Mouse (Mus musculus): ENCODE results near the gene Wwp2. TPM values are rescaled to one million over a fixed set of nuclear protein-coding genes. Genes with fewer than 3 reads are reported as not detected.
"Not testable (repeated sequence)": the region's sequence is repeated elsewhere in the genome, so short reads cannot be mapped to it uniquely, and the experiment has no call there.

Gene Wwp2
- polyA plus RNA-seq, 1 experiment from 2014 or later: 39.8 TPM

DNA sequence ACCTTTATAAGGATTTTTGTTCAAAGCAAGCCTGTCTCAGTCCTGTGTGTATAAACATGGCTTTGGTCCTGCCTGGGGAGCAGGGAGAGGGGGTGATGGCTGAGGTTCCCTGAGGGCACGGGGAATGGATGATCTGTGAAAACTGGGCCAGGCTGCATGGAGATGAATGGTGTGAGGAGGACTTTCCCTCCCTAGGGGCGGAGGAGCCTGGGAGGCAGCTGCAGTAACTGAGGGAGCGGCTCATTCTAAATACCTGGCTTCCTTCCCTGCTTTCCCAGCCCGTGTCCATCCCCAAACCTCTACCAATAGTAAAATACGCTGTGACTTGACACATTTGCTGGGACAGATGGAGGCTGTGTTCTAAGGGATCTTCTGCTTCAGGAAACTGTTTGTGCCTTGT, 34.1 kb downstream of the Wwp2 start:
- Histone ChIP-seq H3K4me1 (ENCODE audit: control insufficient read depth, insufficient read depth, low read length) (peaks cover 9% of the 10 kb centered on the region; the same call in 1 of the 2 replicates), H3K27ac (ENCODE audit: low read length) (no peak overlapping the region), H3K36me3 (ENCODE audit: control insufficient read depth, insufficient read depth, low read length) (no peaks in the 10 kb centered on the region; the same call in 1 of the 2 replicates), H3K27me3 (ENCODE audit: control insufficient read depth, insufficient read depth, low read length) (no peaks in the 10 kb centered on the region), H3K4me3 (ENCODE audit: low read depth, low read length) (no peak overlapping the region), H3K9me3 (ENCODE audit: control insufficient read depth, low read depth, low read length) (no peaks in the 10 kb centered on the region), H3K4me2 (replicated peaks; ENCODE audit: low read depth, low read length) (no peak overlapping the region), H3K9ac (replicated peaks; ENCODE audit: low read depth, low read length) (no peak overlapping the region)
- 57% methylated on average over 5 of the region's 5 CpGs for WGBS
- ATAC-seq (ENCODE audit: insufficient number of reproducible peaks, insufficient read depth, low FRiP score, low read depth): no peak

DNA sequence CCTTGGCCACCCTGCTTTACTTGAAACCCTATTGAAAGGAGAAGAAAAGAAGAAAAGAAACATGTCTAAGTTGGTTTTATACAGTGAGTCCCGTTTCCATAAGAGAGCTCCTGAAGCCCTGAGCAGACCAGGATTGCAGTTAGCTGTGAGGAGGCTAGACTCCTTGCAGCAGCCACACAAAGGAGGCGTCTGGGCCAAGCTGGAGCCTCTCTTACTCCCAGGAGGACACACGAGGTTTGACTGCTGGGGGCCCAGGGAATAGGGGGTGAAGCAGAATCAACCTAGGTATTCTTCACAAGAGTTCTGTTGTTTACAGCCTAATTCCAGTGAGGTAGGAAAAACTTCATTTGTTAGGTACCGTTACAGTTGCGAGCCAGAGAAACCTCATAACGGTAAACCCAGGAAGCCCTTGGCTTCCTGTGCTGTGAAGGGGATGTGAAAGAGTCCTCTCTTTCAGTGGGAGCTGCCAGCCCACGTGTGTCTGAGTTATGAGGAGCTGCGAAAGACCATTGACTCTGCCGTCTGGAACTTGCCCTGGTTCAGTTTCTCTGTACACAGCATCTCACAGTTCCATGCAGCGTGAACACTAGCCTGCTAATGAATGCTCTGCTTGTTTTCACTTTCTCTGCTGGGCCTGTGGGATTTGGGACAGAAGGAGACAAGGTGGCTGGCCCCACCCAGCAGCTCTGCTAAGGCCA, 36.4 kb downstream of the Wwp2 start:
- no peak overlapping the region for H3K4me3 ChIP-seq (ENCODE audit: low read depth, low read length)
- peaks cover 9% of the 10 kb centered on the region; the same call in 1 of the 2 replicates for H3K4me1 ChIP-seq (ENCODE audit: control insufficient read depth, insufficient read depth, low read length)
- H3K9ac ChIP-seq (replicated peaks; ENCODE audit: low read depth, low read length): no peak overlapping the region
- H3K27me3 ChIP-seq (ENCODE audit: control insufficient read depth, insufficient read depth, low read length): no peaks in the 10 kb centered on the region
- no peaks in the 10 kb centered on the region for H3K9me3 ChIP-seq (ENCODE audit: control insufficient read depth, low read depth, low read length)
- WGBS: 65% methylated on average over 10 of the region's 10 CpGs
- H3K36me3 ChIP-seq (ENCODE audit: control insufficient read depth, insufficient read depth, low read length): no peaks in the 10 kb centered on the region; the same call in 1 of the 2 replicates
- H3K27ac ChIP-seq (ENCODE audit: low read length): no peak overlapping the region
- no peak overlapping the region for H3K4me2 ChIP-seq (replicated peaks; ENCODE audit: low read depth, low read length)
- no peak for ATAC-seq (ENCODE audit: insufficient number of reproducible peaks, insufficient read depth, low FRiP score, low read depth)

GRCm38 (mm10) chr8:107473369-107473768, 37.2 kb downstream of the Wwp2 start:
- peaks cover 9% of the 10 kb centered on the region; the same call in 1 of the 2 replicates for H3K4me1 ChIP-seq (ENCODE audit: control insufficient read depth, insufficient read depth, low read length)
- H3K27me3 ChIP-seq (ENCODE audit: control insufficient read depth, insufficient read depth, low read length): no peaks in the 10 kb centered on the region
- WGBS: 87% methylated on average over 4 of the region's 4 CpGs
- no peak overlapping the region for H3K4me3 ChIP-seq (ENCODE audit: low read depth, low read length)
- no peak for ATAC-seq (ENCODE audit: insufficient number of reproducible peaks, insufficient read depth, low FRiP score, low read depth)
- H3K9me3 ChIP-seq (ENCODE audit: control insufficient read depth, low read depth, low read length): no peaks in the 10 kb centered on the region
- H3K27ac ChIP-seq (ENCODE audit: low read length): no peak overlapping the region
- H3K36me3 ChIP-seq (ENCODE audit: control insufficient read depth, insufficient read depth, low read length): no peaks in the 10 kb centered on the region; the same call in 1 of the 2 replicates
- H3K9ac ChIP-seq (replicated peaks; ENCODE audit: low read depth, low read length): no peak overlapping the region
- H3K4me2 ChIP-seq (replicated peaks; ENCODE audit: low read depth, low read length): no peak overlapping the region

DNA sequence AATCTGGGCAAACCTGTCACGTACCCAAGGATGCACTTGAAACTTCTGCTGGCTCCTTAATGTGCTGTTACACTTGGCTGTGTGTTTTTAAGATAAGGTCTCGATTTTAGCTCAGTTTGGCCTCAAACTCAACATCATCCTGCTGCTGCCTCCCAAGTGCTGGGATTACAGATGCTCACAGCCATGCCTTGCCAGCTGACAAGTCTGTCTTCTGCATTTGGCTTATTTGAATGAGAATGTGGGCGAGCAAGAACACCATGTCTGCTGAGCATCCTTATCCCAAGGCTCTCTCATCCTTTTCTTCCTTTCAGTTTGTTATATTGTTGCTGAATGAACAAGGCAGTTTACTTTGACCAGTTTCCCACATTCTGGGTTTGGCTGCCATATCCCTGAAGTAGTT, 39.4 kb downstream of the Wwp2 start:
- H3K9me3 ChIP-seq (ENCODE audit: control insufficient read depth, low read depth, low read length): no peaks in the 10 kb centered on the region
- WGBS: 86% methylated on average over 3 of the region's 3 CpGs
- no peaks in the 10 kb centered on the region; the same call in 1 of the 2 replicates for H3K36me3 ChIP-seq (ENCODE audit: control insufficient read depth, insufficient read depth, low read length)
- no peak overlapping the region for H3K9ac ChIP-seq (replicated peaks; ENCODE audit: low read depth, low read length)
- H3K4me3 ChIP-seq (ENCODE audit: low read depth, low read length): no peak overlapping the region
- no peak overlapping the region for H3K4me2 ChIP-seq (replicated peaks; ENCODE audit: low read depth, low read length)
- ATAC-seq (ENCODE audit: insufficient number of reproducible peaks, insufficient read depth, low FRiP score, low read depth): no peak
- H3K27ac ChIP-seq (ENCODE audit: low read length): no peak overlapping the region
- H3K27me3 ChIP-seq (ENCODE audit: control insufficient read depth, insufficient read depth, low read length): no peaks in the 10 kb centered on the region
- H3K4me1 ChIP-seq (ENCODE audit: control insufficient read depth, insufficient read depth, low read length): no peaks in the 10 kb centered on the region

- H3K27me3 ChIP-seq (ENCODE audit: control insufficient read depth, insufficient read depth, low read length); H3K4me2 ChIP-seq (replicated peaks; ENCODE audit: low read depth, low read length); H3K27ac ChIP-seq (ENCODE audit: low read length); H3K4me1 ChIP-seq (ENCODE audit: control insufficient read depth, insufficient read depth, low read length); H3K9ac ChIP-seq (replicated peaks; ENCODE audit: low read depth, low read length); H3K4me3 ChIP-seq (ENCODE audit: low read depth, low read length); ATAC-seq (ENCODE audit: insufficient number of reproducible peaks, insufficient read depth, low FRiP score, low read depth); H3K36me3 ChIP-seq (ENCODE audit: control insufficient read depth, insufficient read depth, low read length); H3K9me3 ChIP-seq (ENCODE audit: control insufficient read depth, low read depth, low read length): not testable (repeated sequence)
- 90% methylated on average over 7 of the region's 7 CpGs for WGBS
Measured at GRCm38 (mm10) chr8:107476786-107477185, 40.6 kb downstream of the Wwp2 start.

- H3K27ac ChIP-seq (ENCODE audit: low read length): no peak overlapping the region
- WGBS: 88% methylated on average over 6 of the region's 6 CpGs
- H3K9me3 ChIP-seq (ENCODE audit: control insufficient read depth, low read depth, low read length): no peaks in the 10 kb centered on the region
- no peak overlapping the region for H3K4me2 ChIP-seq (replicated peaks; ENCODE audit: low read depth, low read length)
- no peak overlapping the region for H3K4me3 ChIP-seq (ENCODE audit: low read depth, low read length)
- H3K9ac ChIP-seq (replicated peaks; ENCODE audit: low read depth, low read length): no peak overlapping the region
- no peaks in the 10 kb centered on the region; the same call in 1 of the 2 replicates for H3K36me3 ChIP-seq (ENCODE audit: control insufficient read depth, insufficient read depth, low read length)
- no peaks in the 10 kb centered on the region for H3K4me1 ChIP-seq (ENCODE audit: control insufficient read depth, insufficient read depth, low read length)
- no peak for ATAC-seq (ENCODE audit: insufficient number of reproducible peaks, insufficient read depth, low FRiP score, low read depth)
- no peaks in the 10 kb centered on the region for H3K27me3 ChIP-seq (ENCODE audit: control insufficient read depth, insufficient read depth, low read length)
Measured at GRCm38 (mm10) chr8:107478728-107479127, 42.6 kb downstream of the Wwp2 start.

- H3K9me3 ChIP-seq (ENCODE audit: control insufficient read depth, low read depth, low read length): no peaks in the 10 kb centered on the region
- H3K4me2 ChIP-seq (replicated peaks; ENCODE audit: low read depth, low read length): no peak overlapping the region
- ATAC-seq (ENCODE audit: insufficient number of reproducible peaks, insufficient read depth, low FRiP score, low read depth): no peak
- no peak overlapping the region for H3K4me3 ChIP-seq (ENCODE audit: low read depth, low read length)
- H3K36me3 ChIP-seq (ENCODE audit: control insufficient read depth, insufficient read depth, low read length): no peaks in the 10 kb centered on the region; the same call in 1 of the 2 replicates
- no peaks in the 10 kb centered on the region for H3K27me3 ChIP-seq (ENCODE audit: control insufficient read depth, insufficient read depth, low read length)
- no peaks in the 10 kb centered on the region for H3K4me1 ChIP-seq (ENCODE audit: control insufficient read depth, insufficient read depth, low read length)
- 88% methylated on average over 4 of the region's 4 CpGs for WGBS
- no peak overlapping the region for H3K9ac ChIP-seq (replicated peaks; ENCODE audit: low read depth, low read length)
- H3K27ac ChIP-seq (ENCODE audit: low read length): no peak overlapping the region
Measured at GRCm38 (mm10) chr8:107480436-107480835, 44.3 kb downstream of the Wwp2 start.

GRCm38 (mm10) chr8:107483250-107483649, 47.1 kb downstream of the Wwp2 start:
- Histone ChIP-seq H3K36me3 (ENCODE audit: control insufficient read depth, insufficient read depth, low read length) (no peaks in the 10 kb centered on the region; the same call in 1 of the 2 replicates), H3K4me1 (ENCODE audit: control insufficient read depth, insufficient read depth, low read length) (no peaks in the 10 kb centered on the region), H3K4me2 (replicated peaks; ENCODE audit: low read depth, low read length) (no peak overlapping the region), H3K27me3 (ENCODE audit: control insufficient read depth, insufficient read depth, low read length) (no peaks in the 10 kb centered on the region), H3K9me3 (ENCODE audit: control insufficient read depth, low read depth, low read length) (no peaks in the 10 kb centered on the region), H3K27ac (ENCODE audit: low read length) (no peak overlapping the region), H3K9ac (replicated peaks; ENCODE audit: low read depth, low read length) (no peak overlapping the region), H3K4me3 (ENCODE audit: low read depth, low read length) (no peak overlapping the region)
- ATAC-seq (ENCODE audit: insufficient number of reproducible peaks, insufficient read depth, low FRiP score, low read depth): no peak
- 83% methylated on average over 8 of the region's 8 CpGs for WGBS

DNA sequence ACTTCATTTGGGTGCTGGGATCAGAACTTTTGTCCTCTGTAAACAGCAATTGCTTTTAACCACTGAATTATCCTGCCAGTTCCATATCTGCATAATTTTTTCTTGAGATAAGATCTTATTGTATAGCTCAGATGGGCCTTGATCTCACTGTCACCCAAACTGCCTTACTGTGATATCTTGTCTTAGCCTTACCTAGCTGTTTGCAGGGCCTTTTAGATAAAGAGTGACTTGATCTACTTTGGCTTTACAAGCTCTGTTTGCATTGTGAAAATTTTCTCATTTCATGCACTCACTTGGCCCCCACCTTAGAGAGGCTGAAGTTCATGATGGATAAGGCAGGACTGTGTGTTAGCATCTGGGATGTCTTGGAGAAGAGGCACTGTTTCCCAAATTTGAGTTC, 48.8 kb downstream of the Wwp2 start:
- Histone ChIP-seq H3K4me1 (ENCODE audit: control insufficient read depth, insufficient read depth, low read length) (peaks cover 13% of the 10 kb centered on the region; the same call in 1 of the 2 replicates), H3K36me3 (ENCODE audit: control insufficient read depth, insufficient read depth, low read length) (no peaks in the 10 kb centered on the region; the same call in 1 of the 2 replicates), H3K4me3 (ENCODE audit: low read depth, low read length) (no peak overlapping the region), H3K27ac (ENCODE audit: low read length) (no peak overlapping the region), H3K4me2 (replicated peaks; ENCODE audit: low read depth, low read length) (no peak overlapping the region), H3K27me3 (ENCODE audit: control insufficient read depth, insufficient read depth, low read length) (no peaks in the 10 kb centered on the region), H3K9me3 (ENCODE audit: control insufficient read depth, low read depth, low read length) (no peaks in the 10 kb centered on the region), H3K9ac (replicated peaks; ENCODE audit: low read depth, low read length) (no peak overlapping the region)
- no peak for ATAC-seq (ENCODE audit: insufficient number of reproducible peaks, insufficient read depth, low FRiP score, low read depth)

All from stomach, embryonic 14.5 days (tissue).